Mouse (Mus musculus): Measurements from ENCODE around the gene Ptprf.

- TF ChIP-seq POLR2A (IDR thresholded peaks at IDR 0.05; ENCODE audit: borderline replicate concordance, extremely low read depth, low read depth, low read length), result no peak
- TF ChIP-seq CTCF (IDR thresholded peaks at IDR 0.05; ENCODE audit: insufficient read depth, low read length), result no peak
These were observed 118.7 kb downstream of the Ptprf start for GRCm38 (mm10) chr4:118172461-118172860.

All from lung, adult 2 months (tissue).